Mouse (Mus musculus): ENCODE results near the gene Msi2.

DNA sequence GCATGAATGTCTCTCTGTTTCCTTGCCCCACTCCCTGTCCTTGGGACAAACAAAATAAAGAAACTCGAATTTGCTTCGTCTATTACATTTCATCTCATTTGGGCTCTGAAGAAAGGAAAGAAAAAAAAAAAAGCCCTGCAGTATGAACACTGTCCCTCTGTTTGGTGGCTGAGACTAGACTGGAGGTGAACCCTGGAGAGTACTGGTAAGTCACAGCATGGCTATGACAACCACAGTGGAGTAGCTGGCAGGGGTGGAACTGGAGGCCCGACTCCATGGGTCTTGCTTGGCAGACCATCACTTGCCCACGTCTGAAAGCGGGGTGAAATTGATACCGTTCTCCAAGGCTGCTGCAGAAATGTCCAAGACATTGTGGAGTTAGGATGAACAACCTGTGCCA is 71.8 kb downstream of the Msi2 start:
- TF ChIP-seq CTCF (IDR thresholded peaks at IDR 0.05; ENCODE audit: extremely low read depth, insufficient read depth, insufficient read length, insufficient replicate concordance) = no peak
- no peak for TF ChIP-seq POLR2A (IDR thresholded peaks at IDR 0.05; ENCODE audit: low read depth, low read length)
